Mouse (Mus musculus): Measurements from ENCODE around the gene Svep1. TPM values are rescaled to one million over a fixed set of nuclear protein-coding genes. Genes with fewer than 3 reads are reported as not detected.

Gene Svep1
- total RNA-seq, 2 experiments from 2014 or later, result 15.6 to 28.3 TPM

- no peak for DNase-seq
Observed at GRCm38 (mm10) chr4:58170430-58170829, 36.2 kb downstream of the Svep1 start.

- DNase-seq, result no peak
Observed at GRCm38 (mm10) chr4:58169918-58170317, 36.7 kb downstream of the Svep1 start.

- peak; percentile 45 for DNase-seq
Observed at GRCm38 (mm10) chr4:58168366-58168765, 38.3 kb downstream of the Svep1 start.

- DNase-seq, result no peak
Observed at GRCm38 (mm10) chr4:58165711-58166110, 40.9 kb downstream of the Svep1 start.

- DNase-seq, result peak; percentile 45
Observed at GRCm38 (mm10) chr4:58161901-58162300, 44.8 kb downstream of the Svep1 start.

GRCm38 (mm10) chr4:58159564-58159963 is 47.1 kb downstream of the Svep1 start:
- no peak for DNase-seq

GRCm38 (mm10) chr4:58150301-58150700 is 56.4 kb downstream of the Svep1 start:
- no peak for DNase-seq

GRCm38 (mm10) chr4:58149186-58149585 is 57.5 kb downstream of the Svep1 start:
- no peak for DNase-seq

- DNase-seq, result no peak
Observed at GRCm38 (mm10) chr4:58148547-58148946, 58.1 kb downstream of the Svep1 start.

- no peak for DNase-seq
Observed at GRCm38 (mm10) chr4:58146676-58147075, 60.0 kb downstream of the Svep1 start.

- no peak for DNase-seq
Observed at GRCm38 (mm10) chr4:58139764-58140556, 66.7 kb downstream of the Svep1 start.

- no peak for DNase-seq
Observed at GRCm38 (mm10) chr4:58139241-58139640, 67.4 kb downstream of the Svep1 start.

GRCm38 (mm10) chr4:58133610-58134309 is 72.9 kb downstream of the Svep1 start:
- no peak for DNase-seq

GRCm38 (mm10) chr4:58129844-58130243 is 76.8 kb downstream of the Svep1 start:
- no peak for DNase-seq

- DNase-seq, result no peak
Observed at GRCm38 (mm10) chr4:58127024-58127423, 79.6 kb downstream of the Svep1 start.

- no peak for DNase-seq
Observed at GRCm38 (mm10) chr4:58115452-58115851, 91.2 kb downstream of the Svep1 start.

- no peak for DNase-seq
Observed at GRCm38 (mm10) chr4:58111008-58111407, 95.7 kb downstream of the Svep1 start.

- no peak for DNase-seq
Observed at GRCm38 (mm10) chr4:58109793-58110192, 96.9 kb downstream of the Svep1 start.

- no peak for DNase-seq
Observed at GRCm38 (mm10) chr4:58108364-58108763, 98.3 kb downstream of the Svep1 start.

- no peak for DNase-seq
Observed at GRCm38 (mm10) chr4:58097732-58098131, 108.9 kb downstream of the Svep1 start.

- DNase-seq, result no peak
Observed at GRCm38 (mm10) chr4:58086738-58087137, 119.9 kb downstream of the Svep1 start.

GRCm38 (mm10) chr4:58086151-58086550 is 120.5 kb downstream of the Svep1 start:
- DNase-seq, result no peak

- no peak for DNase-seq
Observed at GRCm38 (mm10) chr4:58085340-58085739, 121.3 kb downstream of the Svep1 start.

- no peak for DNase-seq
Observed at GRCm38 (mm10) chr4:58084155-58084554, 122.5 kb downstream of the Svep1 start.
